Mouse (Mus musculus): ENCODE measurements around the gene Tmem121. TPM values are rescaled to one million over a fixed set of nuclear protein-coding genes. Genes with fewer than 3 reads are reported as not detected.

Tmem121 gene
- polyA plus RNA-seq, 1 experiment from 2014 or later, result 22.9 TPM

GRCm38 (mm10) chr12:113151661-113152271, 34.0 kb upstream of the Tmem121 start:
- H3K9me3 ChIP-seq (replicated peaks), result no peaks in the 10 kb centered on the region
- peak overlapping the region; percentile 39 for H3K4me3 ChIP-seq
- H3K4me1 ChIP-seq, result peaks cover 39% of the 10 kb centered on the region
- H3K36me3 ChIP-seq, result no peaks in the 10 kb centered on the region
- peak overlapping the region; percentile 70 for H3K4me2 ChIP-seq (replicated peaks)
- peaks cover 50% of the 10 kb centered on the region for H3K27me3 ChIP-seq
- 1% methylated on average over 36 of the region's 36 CpGs for WGBS
- no peak for ATAC-seq (ENCODE audit: low FRiP score)
- H3K9ac ChIP-seq, result 0 out of 2 replicates have a peak overlapping the region, but pooled peaks have one; percentile 28
- H3K27ac ChIP-seq, result no peak overlapping the region

DNA sequence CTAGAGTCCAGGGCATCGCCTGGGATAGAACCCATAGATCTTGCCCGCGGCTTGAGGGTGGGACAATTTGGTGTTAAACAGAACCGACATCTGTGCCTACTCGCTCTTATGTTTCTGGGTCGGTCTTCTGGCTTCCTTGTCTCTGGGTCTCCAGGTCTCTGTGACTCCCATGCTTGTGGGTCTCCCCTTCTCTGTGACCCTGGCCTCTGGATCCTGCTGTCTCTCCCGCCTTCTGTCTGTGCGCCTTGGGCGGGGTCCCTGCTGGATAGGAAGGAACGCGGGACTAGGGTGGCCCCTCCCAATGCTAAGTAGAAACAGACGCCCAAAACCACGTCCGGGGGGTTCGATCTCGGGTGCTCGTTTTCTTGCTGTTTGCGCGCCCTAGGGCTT, 33.5 kb upstream of the Tmem121 start:
- no peaks in the 10 kb centered on the region for H3K9me3 ChIP-seq (replicated peaks)
- H3K4me1 ChIP-seq, result peaks cover 41% of the 10 kb centered on the region
- peak overlapping the region; percentile 70 for H3K4me2 ChIP-seq (replicated peaks)
- H3K4me3 ChIP-seq, result peak overlapping the region; percentile 39
- 0 out of 2 replicates have a peak overlapping the region, but pooled peaks have one; percentile 25 for H3K9ac ChIP-seq
- H3K27ac ChIP-seq, result no peak overlapping the region
- peaks cover 50% of the 10 kb centered on the region for H3K27me3 ChIP-seq
- WGBS, result 24% methylated on average over 19 of the region's 19 CpGs
- H3K36me3 ChIP-seq, result no peaks in the 10 kb centered on the region
- ATAC-seq (ENCODE audit: low FRiP score), result no peak

DNA sequence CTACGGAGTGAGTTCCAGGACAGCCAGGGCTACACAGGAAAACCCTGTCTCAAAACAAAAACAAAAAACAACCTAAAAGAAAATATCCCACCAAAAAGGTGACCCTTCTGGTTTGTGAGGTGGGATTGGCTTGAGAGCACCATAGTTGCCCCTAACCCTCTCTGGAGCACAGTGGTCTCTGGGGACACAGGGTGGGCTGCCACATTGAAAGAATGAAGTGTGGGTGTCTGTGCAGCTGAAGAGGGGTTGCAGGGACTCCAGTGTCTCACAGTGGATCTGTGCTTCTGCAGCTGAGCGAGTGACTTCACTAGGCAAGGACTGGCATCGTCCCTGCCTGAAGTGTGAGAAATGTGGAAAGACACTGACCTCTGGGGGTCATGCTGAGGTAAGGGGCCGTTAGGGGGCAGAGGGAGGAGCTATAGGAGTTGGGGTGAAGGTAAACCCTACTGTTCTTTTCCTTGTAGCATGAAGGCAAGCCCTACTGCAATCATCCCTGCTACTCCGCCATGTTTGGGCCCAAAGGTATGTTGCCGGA, 32.7 kb upstream of the Tmem121 start:
- Histone ChIP-seq H3K27ac (no peak overlapping the region), H3K4me1 (peaks cover 43% of the 10 kb centered on the region), H3K4me2 (replicated peaks) (no peak overlapping the region), H3K4me3 (no peak overlapping the region), H3K9me3 (replicated peaks) (no peaks in the 10 kb centered on the region), H3K36me3 (no peaks in the 10 kb centered on the region), H3K27me3 (peaks cover 50% of the 10 kb centered on the region), H3K9ac (no peak overlapping the region)
- WGBS, result 79% methylated on average over 6 of the region's 6 CpGs
- no peak for ATAC-seq (ENCODE audit: low FRiP score)

DNA sequence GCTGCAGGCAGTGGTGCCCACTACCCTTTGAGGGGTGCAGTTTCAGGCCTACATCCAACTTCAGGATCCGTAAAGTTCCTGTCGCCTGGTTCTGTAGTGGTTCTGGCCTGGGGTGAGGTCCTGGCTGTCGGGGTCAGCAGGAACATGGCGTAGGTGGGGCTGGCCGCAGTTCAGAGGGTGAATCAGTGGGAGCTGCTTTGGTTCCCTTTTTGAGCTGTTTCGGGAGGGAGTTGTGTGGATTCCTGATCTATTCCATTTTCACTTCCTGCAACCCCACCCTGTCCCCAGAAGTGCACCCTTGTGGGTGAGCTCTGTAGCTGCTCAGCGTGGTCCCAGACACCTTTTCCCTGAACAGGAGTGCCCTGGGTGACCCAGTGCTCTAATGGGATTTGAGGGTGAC, 31.8 kb upstream of the Tmem121 start:
- Histone ChIP-seq H3K4me3 (no peak overlapping the region), H3K27me3 (peaks cover 50% of the 10 kb centered on the region), H3K9me3 (replicated peaks) (no peaks in the 10 kb centered on the region)

DNA sequence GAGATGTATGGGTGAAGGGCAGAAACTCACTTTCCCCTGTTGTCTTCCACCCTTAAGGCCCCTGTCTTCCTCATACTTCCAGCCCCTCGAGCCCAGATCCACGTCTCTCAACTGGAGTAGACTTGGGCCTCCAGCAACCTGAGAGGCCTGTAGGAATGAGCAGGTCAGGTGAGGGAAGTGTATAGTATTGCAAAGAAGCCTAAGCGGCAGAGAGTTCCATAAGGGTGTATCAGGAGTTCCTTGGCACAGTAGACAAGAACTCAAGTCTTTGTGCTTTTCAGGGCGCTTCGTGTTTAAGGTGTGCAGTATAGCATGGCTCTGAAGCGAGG, 31.0 kb upstream of the Tmem121 start:
- no peak overlapping the region for H3K27ac ChIP-seq
- ATAC-seq (ENCODE audit: low FRiP score), result no peak
- H3K4me3 ChIP-seq, result peak overlapping the region; percentile 62; the same call in 1 of the 2 replicates
- H3K27me3 ChIP-seq, result peaks cover 43% of the 10 kb centered on the region
- 84% methylated on average over 6 of the region's 6 CpGs for WGBS
- H3K4me2 ChIP-seq (replicated peaks), result peak overlapping the region; percentile 57
- H3K4me1 ChIP-seq, result peaks cover 34% of the 10 kb centered on the region
- H3K36me3 ChIP-seq, result no peaks in the 10 kb centered on the region
- H3K9me3 ChIP-seq (replicated peaks), result no peaks in the 10 kb centered on the region
- H3K9ac ChIP-seq, result no peak overlapping the region

More for the DNA sequence above, 31.8 kb upstream of the Tmem121 start:
- Histone ChIP-seq H3K9ac (no peak overlapping the region), H3K4me1 (peaks cover 34% of the 10 kb centered on the region), H3K27ac (no peak overlapping the region), H3K36me3 (no peaks in the 10 kb centered on the region), H3K4me2 (replicated peaks) (no peak overlapping the region)
- 90% methylated on average over 7 of the region's 7 CpGs for WGBS
- ATAC-seq (ENCODE audit: low FRiP score), result no peak

DNA sequence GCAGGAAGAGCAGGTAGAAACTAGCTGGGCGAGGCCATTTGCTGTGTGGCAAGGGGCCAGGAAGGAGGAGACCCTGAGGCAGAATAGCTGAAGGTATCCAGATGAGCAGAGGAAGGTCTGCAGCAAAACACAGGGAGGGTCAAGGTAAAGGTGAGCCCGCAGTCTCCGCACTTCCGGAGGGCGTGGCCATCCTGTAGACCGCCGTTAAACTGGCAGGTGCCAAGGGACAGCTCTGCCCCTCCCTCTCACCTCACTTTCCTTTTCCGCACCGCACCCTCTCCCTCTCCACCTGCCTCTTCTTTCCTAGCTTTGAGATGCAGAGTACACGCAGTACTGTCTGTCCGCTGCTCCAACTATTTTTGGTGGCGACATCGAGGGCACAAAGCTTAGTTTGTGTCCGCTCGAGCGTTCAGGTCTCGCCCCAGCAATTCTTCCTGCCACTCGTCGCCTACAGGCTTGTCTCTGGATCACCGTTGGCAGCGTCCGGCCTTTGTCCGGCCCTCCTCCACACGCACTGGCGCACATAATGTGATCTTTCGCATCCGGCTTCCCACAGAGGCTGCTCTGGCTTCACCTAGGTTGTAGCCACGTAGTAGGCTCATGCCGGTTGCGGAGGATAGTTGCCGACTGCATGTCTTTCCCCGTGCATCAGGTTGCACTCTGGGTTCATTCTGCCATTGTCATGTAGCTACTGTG, 30.5 kb upstream of the Tmem121 start:
- Histone ChIP-seq H3K27ac (peak overlapping the region; percentile 31), H3K4me3 (peak overlapping the region; percentile 62), H3K36me3 (no peaks in the 10 kb centered on the region), H3K4me2 (replicated peaks) (peak overlapping the region; percentile 57), H3K9ac (peak overlapping the region; percentile 36), H3K9me3 (replicated peaks) (no peaks in the 10 kb centered on the region), H3K27me3 (peaks cover 38% of the 10 kb centered on the region), H3K4me1 (peaks cover 34% of the 10 kb centered on the region)
- ATAC-seq (ENCODE audit: low FRiP score), result no peak; the same call in 1 of the 2 replicates
- 5% methylated on average over 32 of the region's 32 CpGs for WGBS

- H3K9ac ChIP-seq, result peak within 1 kb of the TSS; percentile 57
- peak; percentile 97 for ATAC-seq (ENCODE audit: low FRiP score)
These were observed 29.7 kb upstream of the Tmem121 start, which contains the start of gene Tedc1 for GRCm38 (mm10) chr12:113155887-113156539. Gene Tedc1, plus strand, starts transcription at chr12:113156421.

GRCm38 (mm10) chr12:113156540-113156929, 29.2 kb upstream of the Tmem121 start:
- Histone ChIP-seq H3K36me3 (0 out of 2 replicates have a peak, but pooled peaks cover under 1% of the 10 kb centered on the region), H3K27me3 (peaks cover 26% of the 10 kb centered on the region), H3K9me3 (replicated peaks) (no peaks in the 10 kb centered on the region), H3K9ac (peak overlapping the region; percentile 57), H3K4me3 (peak overlapping the region; percentile 62), H3K4me1 (peaks cover 28% of the 10 kb centered on the region), H3K27ac (no peak overlapping the region; the same call in 1 of the 2 replicates), H3K4me2 (replicated peaks) (peak overlapping the region; percentile 84)
- under 1% methylated on average over 23 of the region's 23 CpGs for WGBS
- no peak; the same call in 1 of the 2 replicates for ATAC-seq (ENCODE audit: low FRiP score)

More at GRCm38 (mm10) chr12:113155887-113156539, 29.7 kb upstream of the Tmem121 start, which contains the start of gene Tedc1:
- Histone ChIP-seq H3K36me3 (no peaks in the 10 kb centered on the region), H3K4me3 (peak within 1 kb of the TSS; percentile 62), H3K27me3 (peaks cover 30% of the 10 kb centered on the region), H3K4me2 (replicated peaks) (peak within 1 kb of the TSS; percentile 84), H3K9me3 (replicated peaks) (no peaks in the 10 kb centered on the region), H3K27ac (peak within 1 kb of the TSS; percentile 31), H3K4me1 (peaks cover 33% of the 10 kb centered on the region)
- 0% methylated on average over 46 of the region's 46 CpGs for WGBS

DNA sequence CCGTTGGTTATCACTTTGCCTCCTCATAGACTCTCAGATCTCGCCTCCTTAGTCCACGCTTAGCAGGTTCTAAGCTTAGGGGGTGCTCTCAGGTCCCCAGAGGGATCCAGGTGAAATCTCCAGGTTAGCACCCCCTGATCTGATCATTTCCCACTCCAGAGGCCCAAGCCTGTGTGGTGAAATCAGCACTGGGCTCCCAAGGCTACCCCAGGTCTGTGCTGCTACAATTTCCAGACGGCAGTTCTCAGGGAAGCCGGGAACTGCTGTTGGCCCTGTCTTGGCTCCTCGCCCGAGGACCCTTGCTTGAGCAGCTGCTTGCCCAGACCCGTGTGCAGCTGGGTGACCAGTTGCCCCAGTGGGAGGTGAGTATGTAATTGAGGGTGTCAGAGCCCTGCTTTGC, 28.7 kb upstream of the Tmem121 start:
- H3K4me2 ChIP-seq (replicated peaks), result peak overlapping the region; percentile 84
- no peak for ATAC-seq (ENCODE audit: low FRiP score)
- 46% methylated on average over 8 of the region's 8 CpGs for WGBS
- H3K4me3 ChIP-seq, result peak overlapping the region; percentile 62
- peaks cover 23% of the 10 kb centered on the region for H3K4me1 ChIP-seq
- H3K27me3 ChIP-seq, result peaks cover 22% of the 10 kb centered on the region
- H3K9me3 ChIP-seq (replicated peaks), result no peaks in the 10 kb centered on the region
- peaks cover 5% of the 10 kb centered on the region; the same call in 1 of the 2 replicates for H3K36me3 ChIP-seq
- H3K27ac ChIP-seq, result no peak overlapping the region; the same call in 1 of the 2 replicates
- peak overlapping the region; percentile 57 for H3K9ac ChIP-seq

DNA sequence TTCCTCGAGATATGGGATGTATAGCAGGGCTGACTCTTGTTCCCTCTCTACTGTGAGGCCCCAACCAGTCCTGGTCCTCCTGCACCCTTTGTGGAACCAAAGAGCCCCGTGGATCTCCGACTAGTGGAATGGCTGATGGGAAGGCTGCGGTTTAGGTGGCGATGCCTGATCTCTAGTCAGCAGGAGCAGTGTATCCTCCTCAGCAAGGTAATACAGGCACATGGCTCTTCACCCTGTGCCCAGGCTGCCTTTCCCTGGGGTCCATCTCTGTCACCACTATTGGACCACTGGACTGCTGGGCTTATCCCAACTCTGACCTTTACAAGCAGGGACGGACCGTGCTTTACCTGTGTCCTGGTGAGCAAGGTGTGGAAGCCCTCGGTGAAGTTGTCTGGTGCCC, 28.2 kb upstream of the Tmem121 start:
- no peaks in the 10 kb centered on the region for H3K9me3 ChIP-seq (replicated peaks)
- peak overlapping the region; percentile 57; the same call in 1 of the 2 replicates for H3K9ac ChIP-seq
- H3K36me3 ChIP-seq, result peaks cover 10% of the 10 kb centered on the region; the same call in 1 of the 2 replicates
- peaks cover 19% of the 10 kb centered on the region for H3K4me1 ChIP-seq
- no peak for ATAC-seq (ENCODE audit: low FRiP score)
- no peak overlapping the region for H3K27ac ChIP-seq
- peak overlapping the region; percentile 84 for H3K4me2 ChIP-seq (replicated peaks)
- WGBS, result 92% methylated on average over 8 of the region's 8 CpGs
- peaks cover 17% of the 10 kb centered on the region for H3K27me3 ChIP-seq
- H3K4me3 ChIP-seq, result peak overlapping the region; percentile 62; the same call in 1 of the 2 replicates

GRCm38 (mm10) chr12:113157971-113158370, 27.8 kb upstream of the Tmem121 start:
- H3K4me1 ChIP-seq, result peaks cover 19% of the 10 kb centered on the region
- ATAC-seq (ENCODE audit: low FRiP score), result no peak
- H3K4me2 ChIP-seq (replicated peaks), result no peak overlapping the region
- H3K9ac ChIP-seq, result no peak overlapping the region
- no peak overlapping the region for H3K4me3 ChIP-seq
- 95% methylated on average over 8 of the region's 8 CpGs for WGBS
- H3K9me3 ChIP-seq (replicated peaks), result no peaks in the 10 kb centered on the region
- peaks cover 13% of the 10 kb centered on the region for H3K36me3 ChIP-seq
- peaks cover 13% of the 10 kb centered on the region for H3K27me3 ChIP-seq
- no peak overlapping the region for H3K27ac ChIP-seq

- peak overlapping the region; percentile 73 for H3K27ac ChIP-seq
- H3K9me3 ChIP-seq (replicated peaks), result no peaks in the 10 kb centered on the region
- H3K4me3 ChIP-seq, result no peak overlapping the region
- ATAC-seq (ENCODE audit: low FRiP score), result peak; percentile 55
- no peaks in the 10 kb centered on the region for H3K27me3 ChIP-seq
- 0 out of 2 replicates have a peak overlapping the region, but pooled peaks have one; percentile 27 for H3K9ac ChIP-seq
- peaks cover 26% of the 10 kb centered on the region for H3K36me3 ChIP-seq
- WGBS, result 70% methylated on average over 11 of the region's 11 CpGs
- H3K4me2 ChIP-seq (replicated peaks), result no peak overlapping the region
- H3K4me1 ChIP-seq, result 0 out of 2 replicates have a peak, but pooled peaks cover 11% of the 10 kb centered on the region
These were observed 22.1 kb upstream of the Tmem121 start for GRCm38 (mm10) chr12:113163561-113164006.
